Mouse (Mus musculus) thymus, adult 2 months (tissue): ENCODE results near the gene Ddx42.

Experiments used
- CTCF ChIP-seq: fragments of 200-500 bp; IDR thresholded peaks from 2 replicates; pipeline ENCODE4 v1.5.1; 2012; ENCODE audit warnings: mild to moderate bottlenecking, control low read depth, low read length, moderate library complexity, borderline replicate concordance; ENCODE audit not compliant: control insufficient read depth, poor library complexity, insufficient read depth; ENCODE audit errors: extremely low read depth
- POLR2A ChIP-seq: fragments of 200-500 bp; IDR thresholded peaks from 2 replicates; pipeline ENCODE4 v1.6.1; 2012; ENCODE audit warnings: mild to moderate bottlenecking, low read length, control low read depth, moderate library complexity; ENCODE audit not compliant: control insufficient read depth, poor library complexity, insufficient read depth; ENCODE audit errors: extremely low read depth

DNA sequence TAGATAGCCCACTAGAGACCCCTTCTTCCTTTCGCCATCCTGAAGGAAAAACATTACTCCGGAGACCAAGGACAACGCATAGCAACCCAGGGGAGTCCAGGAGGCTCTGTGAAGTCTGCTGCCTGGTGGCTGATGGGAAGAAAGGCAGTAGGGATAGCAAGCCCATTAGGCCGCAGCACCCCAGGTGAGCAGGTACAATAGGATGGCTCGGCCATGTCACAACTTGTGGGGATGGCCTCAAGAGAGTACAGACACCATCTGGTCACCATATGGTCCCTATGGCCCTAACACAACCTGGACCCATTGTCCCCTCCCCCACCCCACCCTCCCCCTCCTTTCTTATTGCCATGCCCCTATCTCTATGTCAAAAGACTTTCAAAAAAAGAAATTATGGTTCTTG, 51.1 kb downstream of the Ddx42 start:
- TF ChIP-seq CTCF, result no peak
- TF ChIP-seq POLR2A, result no peak
